Mouse (Mus musculus): ENCODE data around the gene Fbxl17. TPM values are rescaled to one million over a fixed set of nuclear protein-coding genes. Genes with fewer than 3 reads are reported as not detected.

The Fbxl17 gene
- total and polyA plus RNA-seq, 3 experiments: 5.0 to 9.7 TPM; not detected in 1

DNA sequence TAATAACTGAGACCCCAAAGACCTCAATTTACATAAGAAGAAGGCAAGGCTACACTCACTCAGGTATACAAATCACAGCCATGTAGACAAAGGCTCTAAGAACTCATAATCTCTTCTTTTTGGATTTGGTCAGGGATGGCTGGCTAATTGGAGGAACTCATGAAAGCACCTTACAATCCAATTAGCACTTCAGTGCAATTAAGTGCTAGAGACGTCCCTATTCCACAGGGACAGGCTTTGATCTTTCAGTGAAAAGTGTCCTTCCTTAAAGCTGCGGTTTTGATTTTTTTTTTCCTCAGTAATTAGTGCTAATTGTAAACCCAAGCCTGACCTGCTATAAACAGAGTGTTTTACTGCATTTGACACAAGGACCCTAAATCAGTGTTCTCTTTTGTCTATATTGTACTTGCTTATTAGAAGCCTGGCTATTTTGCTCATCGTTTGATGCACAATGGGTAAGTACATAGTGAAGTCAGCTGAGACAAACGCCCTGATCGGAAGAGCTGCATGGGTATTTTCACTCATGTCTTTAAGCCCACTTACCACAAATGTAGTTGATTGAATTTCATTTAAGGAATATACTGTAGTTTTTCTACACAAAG lies 327.8 kb downstream of the Fbxl17 start:
- no peak overlapping the region for H3K9ac ChIP-seq (ENCODE audit: control insufficient read depth, low read depth, low read length, poor library complexity, severe bottlenecking)
- no peak overlapping the region for H3K27ac ChIP-seq (ENCODE audit: control insufficient read depth, low read depth, low read length)
- H3K9me3 ChIP-seq (replicated peaks; ENCODE audit: insufficient read depth, low read length): no peaks in the 10 kb centered on the region
- no peaks in the 10 kb centered on the region for H3K4me1 ChIP-seq (ENCODE audit: control insufficient read depth in 1 of 2, insufficient read depth in 2 of 2, low read length in 2 of 2)
- no peak for DNase-seq (ENCODE audit: low read depth, low spot score)
- no peaks in the 10 kb centered on the region for H3K79me2 ChIP-seq (ENCODE audit: control insufficient read depth, insufficient read depth, low read length, poor library complexity)
- H3K36me3 ChIP-seq (ENCODE audit: control insufficient read depth in 1 of 2, insufficient read depth in 2 of 2, low read length in 2 of 2): no peaks in the 10 kb centered on the region
- no peak overlapping the region for H3K4me3 ChIP-seq (ENCODE audit: control insufficient read depth in 1 of 2, insufficient read depth in 1 of 2, low read depth in 2 of 2, low read length in 2 of 2)
- H3K27me3 ChIP-seq (ENCODE audit: control insufficient read depth in 1 of 2, insufficient read depth in 2 of 2, low read length in 2 of 2): no peaks in the 10 kb centered on the region
- TF ChIP-seq MAFK (IDR thresholded peaks at IDR 0.05; ENCODE audit: borderline replicate concordance, low read depth, low read length): no peak
- TF ChIP-seq KAT2A (conservative IDR thresholded peaks at IDR 0.05; ENCODE audit: low read depth, low read length): no peak
- no peak for TF ChIP-seq NRF1 (IDR thresholded peaks at IDR 0.05; ENCODE audit: insufficient read depth, low read depth, low read length, poor library complexity, severe bottlenecking)
- no peak for TF ChIP-seq ZC3H11A (IDR thresholded peaks at IDR 0.05; ENCODE audit: low read depth, low read length)
- no peak for TF ChIP-seq GATA1 (IDR thresholded peaks at IDR 0.05; ENCODE audit: low read depth, low read length)
- TF ChIP-seq TAL1 (IDR thresholded peaks at IDR 0.05; ENCODE audit: low read length): no peak
- TF ChIP-seq MAZ (IDR thresholded peaks at IDR 0.05; ENCODE audit: low read depth, low read length): no peak
- no peak for TF ChIP-seq CTCF (IDR thresholded peaks at IDR 0.05 in 2 of 3, conservative IDR thresholded peaks at IDR 0.05 in 1 of 3; ENCODE audit: control insufficient read depth in 1 of 3, insufficient read depth in 1 of 3, low read depth in 2 of 3, low read length in 3 of 3, poor library complexity in 1 of 3, severe bottlenecking in 1 of 3)
- TF ChIP-seq ELF1 (IDR thresholded peaks at IDR 0.05; ENCODE audit: low read depth, low read length): no peak
- TF ChIP-seq BHLHE40 (IDR thresholded peaks at IDR 0.05; ENCODE audit: borderline replicate concordance, low read depth, low read length): no peak
- TF ChIP-seq TCF12 (IDR thresholded peaks at IDR 0.05; ENCODE audit: low read depth, low read length): no peak
- TF ChIP-seq HCFC1 (IDR thresholded peaks at IDR 0.05; ENCODE audit: low read depth, low read length): no peak

DNA sequence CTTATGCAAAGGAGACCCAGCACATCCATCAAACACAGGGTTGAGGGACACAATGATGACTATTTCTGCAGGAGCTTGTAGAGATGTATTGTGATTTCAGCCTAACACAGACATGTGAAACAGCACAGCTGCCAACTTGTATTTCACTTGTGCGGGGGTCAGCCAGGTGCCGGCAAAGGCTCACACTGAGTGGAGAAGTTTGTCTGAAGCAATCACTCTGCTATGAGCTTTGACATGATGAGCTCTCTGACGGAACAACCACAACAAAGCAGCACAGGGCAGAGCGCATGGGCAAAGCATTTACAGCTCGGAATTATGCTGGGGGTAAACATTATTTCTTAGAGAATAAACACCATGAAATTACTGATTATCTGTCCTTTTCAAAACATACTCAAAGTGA lies 328.6 kb downstream of the Fbxl17 start:
- Histone ChIP-seq H3K9ac (ENCODE audit: control insufficient read depth, low read depth, low read length, poor library complexity, severe bottlenecking) (no peak overlapping the region), H3K36me3 (ENCODE audit: control insufficient read depth in 1 of 2, insufficient read depth in 2 of 2, low read length in 2 of 2) (no peaks in the 10 kb centered on the region), H3K4me1 (ENCODE audit: control insufficient read depth in 1 of 2, insufficient read depth in 2 of 2, low read length in 2 of 2) (no peaks in the 10 kb centered on the region), H3K79me2 (ENCODE audit: control insufficient read depth, insufficient read depth, low read length, poor library complexity) (no peaks in the 10 kb centered on the region), H3K27ac (ENCODE audit: control insufficient read depth, low read depth, low read length) (no peak overlapping the region), H3K4me3 (ENCODE audit: control insufficient read depth in 1 of 2, insufficient read depth in 1 of 2, low read depth in 2 of 2, low read length in 2 of 2) (no peak overlapping the region), H3K9me3 (replicated peaks; ENCODE audit: insufficient read depth, low read length) (no peaks in the 10 kb centered on the region), H3K27me3 (ENCODE audit: control insufficient read depth in 1 of 2, insufficient read depth in 2 of 2, low read length in 2 of 2) (no peaks in the 10 kb centered on the region)
- no peak for DNase-seq (ENCODE audit: low read depth, low spot score)
- TF ChIP-seq HCFC1 (IDR thresholded peaks at IDR 0.05; ENCODE audit: low read depth, low read length) (no peak), MYC (IDR thresholded peaks at IDR 0.05; ENCODE audit: low read depth, low read length) (no peak), UBTF (IDR thresholded peaks at IDR 0.05; ENCODE audit: borderline replicate concordance, insufficient read depth, low read depth, low read length) (no peak), NELFE (IDR thresholded peaks at IDR 0.05; ENCODE audit: low read depth, low read length) (no peak), MYB (IDR thresholded peaks at IDR 0.05; ENCODE audit: low read depth, low read length) (no peak), TCF12 (IDR thresholded peaks at IDR 0.05; ENCODE audit: low read depth, low read length) (no peak), ETS1 (IDR thresholded peaks at IDR 0.05; ENCODE audit: low read depth, low read length) (no peak), MAZ (IDR thresholded peaks at IDR 0.05; ENCODE audit: low read depth, low read length) (no peak), USF2 (IDR thresholded peaks at IDR 0.05; ENCODE audit: borderline replicate concordance in 1 of 2, insufficient read depth in 1 of 2, low read depth in 1 of 2, low read length in 2 of 2) (no peak)

Measured in MEL (cell line).